Mouse (Mus musculus) naive thymus-derived CD4-positive, alpha-beta T cell, adult 2 months (primary cell): ENCODE data around the gene Mgat3.
A peak's percentile ranks its signal among the peaks of the same experiment; 100 is the strongest.

Experiments
- DNase-seq: peaks from one replicate; pipeline ENCODE4 v3.0.0-alpha.2; 2011; ENCODE audit warnings: low read depth

Gene Mgat3

DNA sequence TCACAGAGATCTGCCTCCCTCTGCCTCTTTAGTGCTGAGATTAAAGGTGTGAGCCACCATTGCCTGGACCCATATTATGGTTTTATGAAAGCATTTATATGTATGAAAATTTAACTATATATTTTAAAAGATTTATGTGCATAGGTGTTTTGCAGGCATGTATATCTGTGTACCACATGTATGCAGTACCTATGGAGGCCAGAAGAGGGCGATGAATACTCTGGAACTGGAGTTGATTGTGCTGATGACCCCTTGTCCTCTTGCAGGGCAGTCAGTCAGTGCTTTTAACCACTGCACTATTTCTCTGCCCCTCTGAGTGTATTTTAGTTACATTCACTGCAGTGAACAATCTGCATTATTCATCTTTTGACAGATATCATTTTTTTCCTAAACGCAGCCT, 52.3 kb downstream of the Mgat3 start:
- DNase-seq, result peak; percentile 82

DNA sequence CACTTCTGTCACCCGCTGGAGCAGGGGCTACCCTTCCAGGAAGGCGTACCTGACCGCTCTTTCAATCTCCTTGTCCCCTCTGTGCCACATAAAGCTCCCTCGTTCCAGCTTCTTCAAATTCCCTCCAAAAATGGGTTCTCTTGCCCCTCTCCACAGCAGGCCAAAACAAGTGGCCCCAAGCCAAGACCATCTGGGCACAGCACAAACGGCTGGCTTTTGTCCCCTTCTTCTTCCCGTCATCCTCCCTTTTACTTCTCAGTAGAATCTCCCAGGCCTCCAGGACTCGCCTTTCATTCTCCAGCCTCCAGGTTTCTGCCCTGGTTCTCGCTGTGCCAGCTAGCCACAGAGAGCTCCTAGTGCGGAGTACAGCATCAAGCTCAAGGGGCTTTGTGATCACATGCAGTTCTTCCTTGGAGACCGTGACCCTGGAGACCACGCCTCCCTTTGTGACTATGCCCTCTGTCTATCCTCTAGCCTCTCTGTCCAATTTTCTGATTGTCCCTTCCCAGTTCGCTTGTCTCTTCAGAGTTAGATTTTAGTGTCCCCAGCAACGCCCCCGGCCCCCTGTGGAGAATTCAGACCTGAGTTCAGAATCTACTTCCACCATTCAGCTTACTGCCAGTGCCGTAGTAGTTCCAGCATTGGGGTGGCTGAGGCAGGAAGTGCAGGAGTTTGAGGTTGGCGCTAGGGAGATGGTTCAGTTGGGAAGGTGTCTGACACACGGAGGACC, 54.7 kb downstream of the Mgat3 start:
- DNase-seq, result no peak

DNA sequence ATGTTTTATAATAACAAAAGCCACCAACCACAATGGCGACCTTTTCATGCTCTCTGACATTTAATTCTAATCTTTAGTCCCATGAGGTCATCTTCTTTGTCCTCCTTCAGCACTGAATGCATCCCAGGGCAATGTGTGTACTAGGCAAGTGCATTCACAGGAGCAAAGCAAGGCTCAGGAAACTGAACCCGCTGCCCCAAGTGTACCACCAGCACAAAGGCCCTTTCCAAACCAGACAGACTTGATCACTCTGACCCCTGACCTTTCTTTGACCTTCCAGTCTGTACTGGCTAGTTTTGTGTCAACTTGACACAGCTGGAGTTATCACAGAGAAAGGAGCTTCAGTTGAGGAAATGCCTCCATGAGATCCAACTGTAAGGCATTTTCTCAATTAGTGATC, 58.8 kb downstream of the Mgat3 start:
- no peak for DNase-seq

DNA sequence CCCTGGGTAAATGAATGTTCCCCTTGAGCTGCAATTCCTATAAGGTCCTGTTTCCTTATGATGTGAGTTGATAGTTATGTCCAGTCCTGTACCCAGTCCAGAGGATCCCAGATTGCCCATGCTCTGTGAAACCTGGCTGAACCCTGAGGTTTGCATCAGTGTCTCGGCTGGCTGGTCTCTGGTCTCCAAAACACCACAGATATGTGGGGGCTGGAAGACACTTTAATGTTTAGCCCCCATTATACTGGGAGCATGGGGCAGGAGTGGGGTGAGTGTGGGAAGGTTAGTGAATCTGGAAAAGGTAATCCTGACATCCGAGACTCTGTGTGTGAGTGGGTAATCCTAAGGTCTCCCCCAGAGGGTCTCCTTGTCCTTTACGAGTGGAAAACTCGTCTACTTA, 59.5 kb downstream of the Mgat3 start:
- no peak for DNase-seq

DNA sequence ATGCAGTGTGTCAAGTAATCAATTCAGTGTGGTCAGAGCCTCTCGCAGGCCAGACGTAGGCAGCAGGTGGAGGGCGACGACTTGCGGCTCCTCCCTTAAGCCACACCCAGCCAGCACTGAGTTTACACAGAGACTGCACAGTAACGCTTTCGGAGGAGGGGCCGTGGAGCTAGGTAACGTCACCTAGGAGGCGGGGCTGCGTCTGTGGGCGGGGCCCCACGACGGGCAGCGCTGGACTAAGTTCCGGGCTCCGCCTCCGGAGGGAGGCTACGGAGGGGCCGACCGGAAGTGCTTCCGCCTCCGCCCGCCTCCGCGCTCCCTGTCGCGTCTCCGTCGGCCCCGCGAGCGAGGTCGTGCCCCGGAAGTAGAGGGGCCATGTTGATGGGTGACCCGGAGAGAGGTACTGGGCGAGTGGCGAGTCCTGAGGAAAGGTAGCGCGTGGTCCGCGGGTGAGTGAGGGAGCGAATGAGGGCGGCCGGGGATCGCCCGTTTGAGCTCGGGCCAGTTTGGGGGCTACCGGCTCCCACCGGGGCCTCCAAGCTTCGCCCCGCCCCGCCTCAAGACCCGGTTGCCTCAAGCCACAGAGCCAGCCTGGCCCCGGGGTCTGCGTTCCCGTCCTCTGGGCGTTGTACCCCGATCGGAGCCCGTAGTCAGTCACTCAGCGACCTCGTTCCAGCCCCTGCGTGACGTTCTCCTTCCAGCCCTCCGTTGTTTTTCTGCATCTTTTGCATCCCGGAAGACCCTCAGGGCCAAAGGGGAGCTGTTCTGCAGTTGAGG, 60.4 kb downstream of the Mgat3 start, which contains the start of gene Mief1:
TSS of gene Mief1 (plus strand) at position 286 of the 777 bp plus-strand sequence.
- DNase-seq, result peak; percentile 100

DNA sequence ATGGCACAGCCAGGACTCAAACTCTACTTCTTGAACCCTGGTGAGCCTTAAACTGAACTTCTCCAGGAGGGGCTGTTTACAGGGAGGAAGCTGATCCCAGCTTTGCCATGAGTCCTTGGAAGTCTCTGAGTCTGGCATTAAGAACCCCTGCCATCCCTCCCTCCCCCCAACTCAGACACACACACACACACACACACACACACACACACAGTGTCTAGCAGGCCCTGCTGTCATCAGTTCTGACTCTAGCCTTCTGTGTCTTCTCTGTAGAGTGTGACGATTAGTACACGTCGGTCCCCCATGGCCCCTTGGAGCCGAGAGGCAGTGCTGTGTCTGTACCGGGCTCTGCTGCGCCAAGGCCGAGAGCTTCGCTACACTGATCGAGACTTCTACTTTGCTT, 62.0 kb downstream of the Mgat3 start, which contains the start of gene AC140267.1:
TSS of gene AC140267.1 (plus strand) at position 301 of the 400 bp plus-strand sequence.
- no peak for DNase-seq

DNA sequence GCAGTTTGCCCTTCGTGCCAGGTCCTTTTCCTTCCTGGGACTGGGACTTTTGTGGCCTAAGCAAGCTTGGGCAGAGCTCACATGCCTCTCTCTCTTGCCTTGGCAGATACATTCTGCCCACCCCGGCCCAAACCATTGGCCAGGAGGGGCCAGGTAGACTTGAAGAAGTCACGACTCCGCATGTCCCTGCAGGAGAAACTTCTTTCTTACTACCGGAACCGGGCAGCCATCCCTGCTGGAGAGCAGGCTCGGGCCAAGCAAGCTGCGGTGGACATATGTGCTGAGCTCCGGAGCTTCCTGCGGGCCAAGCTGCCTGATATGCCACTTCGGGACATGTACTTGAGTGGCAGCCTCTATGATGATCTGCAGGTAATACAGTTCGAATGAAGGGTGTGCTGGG, 74.6 kb downstream of the Mgat3 start:
- no peak for DNase-seq

DNA sequence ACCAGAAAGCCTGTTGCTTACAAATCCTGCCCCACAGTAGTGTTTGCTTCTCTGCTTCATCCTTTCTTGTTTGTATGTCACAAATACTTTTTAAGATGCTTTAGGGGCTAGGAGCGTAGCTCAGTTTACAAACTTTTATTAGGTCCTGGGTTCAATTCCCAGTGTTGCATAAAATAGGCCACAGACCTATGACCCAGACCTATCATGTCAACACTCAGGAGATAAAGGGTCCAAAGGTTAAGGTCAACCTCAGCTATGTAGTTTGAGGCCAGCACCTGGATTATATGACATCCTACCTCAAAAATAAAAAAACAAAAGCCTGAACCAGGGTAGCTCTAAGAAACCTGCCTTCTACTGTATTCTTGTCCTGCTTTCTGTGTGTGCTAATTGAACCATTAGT, 75.1 kb downstream of the Mgat3 start:
- DNase-seq, result no peak

DNA sequence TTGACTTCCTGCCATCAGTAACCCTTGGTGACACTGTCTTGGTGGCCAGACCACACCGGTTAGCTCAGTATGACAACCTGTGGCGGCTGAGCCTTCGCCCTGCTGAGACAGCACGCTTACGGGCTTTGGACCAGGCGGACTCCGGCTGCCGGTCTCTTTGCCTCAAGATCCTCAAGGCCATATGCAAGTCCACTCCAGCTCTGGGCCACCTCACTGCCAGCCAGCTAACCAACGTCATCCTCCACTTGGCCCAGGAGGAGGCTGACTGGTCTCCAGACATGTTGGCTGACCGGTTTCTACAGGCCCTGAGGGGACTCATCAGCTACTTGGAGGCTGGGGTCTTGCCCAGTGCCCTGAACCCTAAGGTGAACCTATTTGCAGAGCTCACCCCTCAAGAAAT, 76.2 kb downstream of the Mgat3 start:
- no peak for DNase-seq

DNA sequence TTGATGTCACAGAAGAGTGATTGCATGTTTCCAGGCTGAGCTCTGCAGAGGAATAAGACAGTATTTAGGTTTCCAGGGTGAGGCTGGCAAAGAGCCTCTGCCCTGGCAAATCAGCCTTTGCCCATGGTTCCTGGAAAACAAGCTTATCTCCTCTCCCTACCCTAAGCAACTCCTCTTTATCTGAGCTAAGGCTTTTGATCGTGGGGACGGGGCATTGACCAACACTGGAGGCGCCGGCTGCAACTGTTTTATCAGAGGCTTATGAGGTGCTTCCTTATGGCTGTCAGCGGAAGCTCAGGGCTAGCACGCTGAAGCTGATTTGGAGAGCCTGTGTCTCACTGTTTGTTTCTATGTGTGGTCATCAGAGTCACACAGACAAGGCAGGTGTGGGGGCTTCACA, 77.1 kb downstream of the Mgat3 start:
- no peak for DNase-seq

DNA sequence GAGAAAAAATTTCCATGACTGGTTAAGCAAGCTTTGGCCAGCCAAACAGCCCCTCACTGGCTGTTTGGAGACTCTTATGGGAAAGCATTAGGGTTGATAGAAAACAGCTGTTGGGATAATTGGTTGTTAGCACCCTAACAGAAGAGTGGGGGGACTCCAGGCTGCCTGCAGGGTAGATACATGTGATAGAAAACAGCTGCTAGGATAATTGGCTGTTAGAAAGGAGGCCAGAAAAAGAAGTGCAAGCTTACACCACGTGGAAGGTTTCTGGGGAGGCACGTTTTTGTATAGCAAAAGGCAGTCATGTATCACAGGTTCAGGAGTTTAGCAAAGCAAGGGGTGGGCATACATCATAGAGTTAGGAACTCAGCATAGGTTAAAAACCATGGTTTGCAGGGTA, 80.0 kb downstream of the Mgat3 start:
- DNase-seq, result no peak

DNA sequence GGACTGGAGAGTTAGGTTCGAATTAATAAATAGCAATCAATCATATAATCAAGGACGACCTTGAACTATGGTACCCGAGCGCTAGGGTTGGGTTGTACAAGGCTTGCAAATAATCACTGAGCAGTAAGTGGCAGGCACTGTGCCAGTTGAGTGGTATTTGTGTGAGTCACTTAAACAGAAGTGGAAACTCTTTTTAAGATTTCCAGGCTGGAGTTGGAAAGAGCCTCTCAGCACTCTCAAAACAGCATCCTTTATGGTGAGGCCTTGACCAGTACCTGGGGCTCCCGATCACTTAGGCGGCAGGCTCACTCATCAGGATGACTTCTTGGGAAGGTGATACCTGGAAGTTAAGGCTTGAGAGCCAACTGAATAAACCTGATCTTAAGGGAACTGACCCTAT, 80.7 kb downstream of the Mgat3 start:
- no peak for DNase-seq

DNA sequence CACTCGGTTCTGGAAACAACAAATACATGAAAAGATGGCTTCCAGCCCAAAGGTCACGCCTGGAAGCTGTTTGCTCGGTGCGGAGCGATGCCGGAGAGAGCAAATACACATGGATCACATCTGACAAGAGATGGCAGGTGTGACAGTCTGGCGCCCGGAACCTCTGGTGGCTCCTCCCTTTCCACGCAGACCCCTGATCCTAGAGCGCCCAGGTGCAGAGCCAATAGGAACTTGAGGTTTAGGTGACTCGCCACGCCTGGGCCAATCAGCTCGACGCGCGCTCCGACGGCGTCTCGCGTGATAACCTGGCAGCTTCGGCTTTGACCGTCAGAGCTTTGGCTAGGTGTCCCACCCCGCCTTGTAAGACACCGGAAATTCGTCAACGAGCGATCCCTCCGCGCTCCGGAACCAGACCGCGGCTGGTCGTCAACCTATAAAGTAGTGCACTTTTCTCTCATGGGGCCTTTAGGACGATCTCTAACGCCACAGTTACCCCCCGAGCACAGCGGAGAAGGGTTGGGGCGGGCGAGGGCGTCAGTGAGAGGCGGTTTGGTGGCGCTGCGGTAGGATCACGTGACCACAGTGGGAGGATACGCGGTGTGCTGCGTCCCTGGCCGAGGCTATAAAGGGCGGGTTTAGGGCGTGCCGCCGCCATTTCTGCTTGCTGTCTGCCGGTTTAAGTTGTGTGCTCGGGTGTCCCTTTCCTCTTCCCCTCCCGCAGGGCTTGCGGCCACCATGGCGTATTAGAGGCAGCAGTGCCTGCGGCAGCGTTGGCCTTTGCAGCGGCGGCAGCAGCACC, 81.5 kb downstream of the Mgat3 start, which contains the start of gene Atf4:
TSS of gene Atf4 (plus strand) at position 338 of the 799 bp plus-strand sequence.
- peak; percentile 99 for DNase-seq

DNA sequence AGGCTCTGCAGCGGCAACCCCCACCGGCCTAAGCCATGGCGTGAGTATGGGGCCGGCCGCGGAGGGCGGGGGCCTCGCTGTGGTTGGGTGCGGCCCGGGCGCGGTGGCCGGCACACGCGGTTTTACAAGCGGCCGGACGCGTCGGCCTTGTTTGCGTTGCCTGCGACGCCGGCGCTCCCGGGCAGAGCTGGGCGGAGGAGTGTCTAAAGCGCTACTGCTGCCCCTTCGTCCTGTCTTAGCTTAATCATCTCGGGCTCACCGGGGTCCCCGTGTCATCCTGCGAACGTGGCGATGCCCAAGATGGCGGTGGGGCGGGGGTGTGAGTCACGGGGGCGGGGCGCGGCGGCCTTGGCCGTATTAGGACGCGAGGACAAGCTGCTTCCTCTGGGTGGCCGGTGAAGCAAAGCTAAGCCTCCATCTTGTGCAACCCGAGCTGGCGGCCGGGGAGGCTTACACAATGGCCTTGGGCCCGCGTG, 82.2 kb downstream of the Mgat3 start:
- peak; percentile 72 for DNase-seq

DNA sequence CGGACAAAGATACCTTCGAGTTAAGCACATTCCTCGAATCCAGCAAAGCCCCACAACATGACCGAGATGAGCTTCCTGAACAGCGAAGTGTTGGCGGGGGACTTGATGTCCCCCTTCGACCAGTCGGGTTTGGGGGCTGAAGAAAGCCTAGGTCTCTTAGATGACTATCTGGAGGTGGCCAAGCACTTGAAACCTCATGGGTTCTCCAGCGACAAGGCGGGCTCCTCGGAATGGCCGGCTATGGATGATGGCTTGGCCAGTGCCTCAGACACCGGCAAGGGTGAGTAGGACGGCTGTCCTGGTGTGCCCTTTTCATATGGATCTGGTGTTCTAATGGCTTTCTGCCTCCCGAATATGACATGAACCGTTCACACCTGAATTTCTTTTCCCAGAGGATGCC, 82.7 kb downstream of the Mgat3 start:
- no peak for DNase-seq

DNA sequence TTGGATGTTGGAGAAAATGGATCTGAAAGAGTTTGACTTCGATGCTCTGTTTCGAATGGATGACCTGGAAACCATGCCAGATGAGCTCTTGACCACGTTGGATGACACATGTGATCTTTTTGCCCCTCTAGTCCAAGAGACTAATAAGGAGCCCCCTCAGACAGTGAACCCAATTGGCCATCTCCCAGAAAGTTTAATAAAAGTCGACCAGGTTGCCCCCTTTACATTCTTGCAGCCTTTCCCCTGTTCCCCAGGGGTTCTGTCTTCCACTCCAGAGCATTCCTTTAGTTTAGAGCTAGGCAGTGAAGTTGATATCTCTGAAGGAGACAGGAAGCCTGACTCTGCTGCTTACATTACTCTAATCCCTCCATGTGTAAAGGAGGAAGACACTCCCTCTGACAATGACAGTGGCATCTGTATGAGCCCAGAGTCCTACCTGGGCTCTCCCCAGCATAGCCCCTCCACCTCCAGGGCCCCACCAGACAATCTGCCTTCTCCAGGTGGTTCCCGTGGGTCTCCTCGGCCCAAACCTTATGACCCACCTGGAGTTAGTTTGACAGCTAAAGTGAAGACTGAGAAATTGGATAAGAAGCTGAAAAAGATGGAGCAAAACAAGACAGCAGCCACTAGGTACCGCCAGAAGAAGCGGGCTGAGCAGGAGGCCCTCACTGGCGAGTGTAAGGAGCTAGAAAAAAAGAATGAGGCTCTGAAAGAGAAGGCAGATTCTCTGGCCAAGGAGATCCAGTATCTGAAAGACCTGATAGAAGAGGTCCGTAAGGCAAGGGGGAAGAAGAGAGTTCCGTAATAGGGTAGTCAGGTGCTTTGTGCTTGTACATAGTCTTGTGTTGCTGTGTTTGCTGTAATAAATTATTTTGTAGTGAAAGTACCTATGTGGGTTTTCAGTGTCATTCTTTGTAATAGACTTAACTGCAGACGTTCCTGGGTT, 83.4 kb downstream of the Mgat3 start:
- peak; percentile 53 for DNase-seq

DNA sequence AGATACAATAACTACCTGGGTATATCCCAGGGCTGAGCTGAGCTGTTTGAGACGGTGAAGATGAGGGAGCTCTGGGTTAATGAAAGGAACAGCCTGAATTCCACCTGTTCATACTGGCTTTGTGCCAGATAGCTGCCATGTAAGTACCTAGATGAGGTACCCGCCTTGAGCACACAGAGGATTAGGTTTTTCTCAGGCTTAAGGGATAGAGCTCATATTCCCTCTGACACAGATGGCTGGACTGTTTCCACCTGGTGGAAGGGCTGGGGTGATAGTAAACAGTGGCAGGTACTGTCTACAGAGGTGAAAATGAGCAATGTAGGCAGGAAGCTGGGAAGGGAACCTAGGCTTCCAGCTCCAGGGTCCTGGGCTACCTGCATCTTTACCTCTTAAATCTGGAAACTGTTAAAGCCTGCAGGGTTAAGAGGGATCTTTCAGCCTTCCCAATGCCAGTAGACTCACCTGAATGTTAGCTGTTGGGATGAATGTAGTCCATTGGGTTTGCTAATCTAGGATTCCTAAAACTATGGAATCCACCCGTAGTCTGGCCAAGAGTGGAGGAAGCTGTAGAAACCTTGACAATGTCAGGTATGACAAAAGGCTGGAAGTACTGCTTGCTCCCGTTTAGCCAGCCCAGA, 84.2 kb downstream of the Mgat3 start:
- no peak for DNase-seq

DNA sequence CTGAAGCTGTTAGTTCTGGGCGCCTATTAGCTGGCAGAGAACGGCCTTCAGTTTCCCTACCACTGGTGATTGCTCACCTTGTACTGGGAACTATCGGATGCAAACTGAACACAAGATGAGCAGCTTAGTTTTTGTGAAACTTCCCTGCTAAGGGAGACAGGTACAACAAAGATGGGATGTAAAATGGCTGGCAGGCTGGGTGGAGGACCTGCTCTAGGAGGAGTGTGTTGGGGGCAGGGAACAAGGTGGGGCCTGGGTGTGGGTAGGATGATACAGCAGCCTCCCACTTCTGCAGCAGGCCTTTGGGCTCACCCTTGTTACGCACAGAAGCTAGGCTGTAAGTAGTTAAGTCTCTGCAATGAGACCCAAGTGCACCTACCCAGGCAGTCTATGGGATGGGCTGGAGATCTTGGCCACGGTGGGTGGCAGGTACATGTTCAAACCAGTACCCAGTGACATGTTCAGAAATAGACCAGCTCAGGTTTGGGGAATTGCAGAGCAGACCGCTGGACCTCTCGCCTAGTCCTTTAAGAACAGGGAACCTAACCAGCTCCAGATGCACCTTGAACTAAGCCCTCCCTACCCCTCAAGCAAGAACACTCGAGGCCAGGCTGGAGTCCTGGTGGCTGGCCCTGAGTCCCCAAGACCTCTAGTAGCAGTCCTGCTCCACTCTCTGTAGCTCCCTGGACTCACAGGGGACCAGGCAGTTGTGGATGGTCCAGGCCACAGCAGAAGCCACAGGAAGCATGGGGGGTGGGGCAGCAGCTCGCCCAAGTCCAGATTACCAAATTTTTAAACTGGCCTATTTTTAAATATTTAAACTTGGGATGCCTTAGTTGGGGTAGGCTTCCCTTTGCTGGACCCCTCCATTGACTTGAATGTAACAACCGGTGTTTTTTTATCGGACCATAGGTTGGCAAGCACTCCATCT, 85.0 kb downstream of the Mgat3 start:
- DNase-seq, result peak; percentile 39

DNA sequence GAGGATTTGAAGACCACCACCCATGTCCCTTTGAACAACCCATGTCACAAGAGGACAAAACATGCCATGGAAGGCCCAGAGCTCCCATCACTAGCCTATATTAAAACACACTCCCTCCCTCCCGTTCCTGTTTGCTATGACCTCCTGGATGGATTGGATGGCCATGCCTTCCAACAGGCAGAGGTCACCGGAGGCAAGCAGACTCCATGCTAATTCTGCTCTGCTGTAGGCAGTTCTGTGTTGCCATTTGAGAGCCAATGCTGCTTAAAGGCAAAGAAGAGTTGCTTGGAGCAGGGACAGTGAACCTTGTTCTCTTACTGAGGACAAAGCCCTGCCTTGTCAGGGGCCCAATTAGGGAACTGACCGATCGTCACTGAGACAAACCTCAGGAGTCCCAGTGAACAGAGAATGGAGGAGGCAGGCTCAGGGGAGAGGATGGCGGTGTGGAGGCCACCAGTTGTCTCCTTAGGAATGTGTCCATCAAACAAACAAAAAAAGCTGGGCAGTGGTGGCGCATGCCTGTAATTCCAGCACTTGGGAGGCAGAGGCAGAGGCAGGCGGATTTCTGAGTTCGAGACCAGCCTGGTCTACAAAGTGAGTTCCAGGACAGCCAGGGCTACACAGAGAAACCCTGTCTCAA, 86.0 kb downstream of the Mgat3 start:
- peak; percentile 15 for DNase-seq
